Mouse (Mus musculus) intestine, postnatal 0 days (tissue): Measurements from ENCODE around the gene Prm3. TPM values are rescaled to one million over a fixed set of nuclear protein-coding genes. Genes with fewer than 3 reads are reported as not detected.

Source experiments
- ATAC-seq: fragments of 200-750 bp; cut with Nextera tagmentation; 2 replicates; pipeline ENCODE4 v1.8.0; 2017; ENCODE audit warnings: mild to moderate bottlenecking, moderate TSS enrichment, moderate library complexity
- H3K27ac ChIP-seq: fragments of 300-500 bp; sonication (generic); 2 replicates; pipeline ENCODE4 v1.5.1; 2014; ENCODE audit warnings: mild to moderate bottlenecking, low read depth, low read length, moderate library complexity
- H3K27me3 ChIP-seq: fragments of 300-500 bp; sonication (generic); replicated peaks from 2 replicates; pipeline ENCODE4 v1.6.1; 2014; ENCODE audit warnings: low read length, mixed read lengths; ENCODE audit not compliant: control insufficient read depth, insufficient read depth
- H3K36me3 ChIP-seq: fragments of 300-500 bp; sonication (generic); 2 replicates; pipeline ENCODE4 v1.6.1; 2014; ENCODE audit warnings: mild to moderate bottlenecking, moderate library complexity; ENCODE audit not compliant: control insufficient read depth, insufficient read depth
- H3K4me1 ChIP-seq: fragments of 300-500 bp; sonication (generic); replicated peaks from 2 replicates; pipeline ENCODE4 v1.6.1; 2014; ENCODE audit warnings: antibody characterized with exemption, low read length, mixed read lengths; ENCODE audit not compliant: control insufficient read depth, insufficient read depth
- H3K4me2 ChIP-seq: fragments of 300-500 bp; sonication (generic); replicated peaks from 2 replicates; pipeline ENCODE4 v1.6.1; 2014; ENCODE audit warnings: low read depth, mild to moderate bottlenecking, moderate library complexity
- H3K4me3 ChIP-seq: fragments of 300-500 bp; sonication (generic); 2 replicates; pipeline ENCODE4 v1.5.1; 2014; ENCODE audit warnings: low read depth, low read length
- H3K9ac ChIP-seq: fragments of 300-500 bp; sonication (generic); 2 replicates; pipeline ENCODE4 v1.6.1; 2014; ENCODE audit warnings: mild to moderate bottlenecking, low read depth, low read length
- H3K9me3 ChIP-seq: fragments of 300-500 bp; sonication (generic); 2 replicates; pipeline ENCODE4 v1.6.1; 2016; ENCODE audit warnings: mixed run types; ENCODE audit not compliant: control insufficient read depth
- CTCF ChIP-seq: sonication (generic); IDR thresholded peaks from 2 replicates; pipeline ENCODE4 v1.5.1; 2016; ENCODE audit warnings: low read depth, mild to moderate bottlenecking, control low read depth, antibody characterized with exemption, moderate library complexity
- WGBS: fragments of 180-500 bp; shearing (Covaris S2); extraction: QIAGEN DNeasy Blood & Tissue Kit; methylation state at CpG from one replicate; pipeline ENCODE4 v1.1.7; 2014; 5-methylcytosine and 5-hydroxymethylcytosine counted together
- polyA plus RNA-seq: library from polyadenylated mRNA; unstranded; fragments of >200 nt; fragmentation: Nextera tagmentation; extraction: Ambion mirVana; gene quantifications from 2 replicates; pipeline ENCODE4 v1.2.1, GENCODE M21; 2015

Gene Prm3
- polyA plus RNA-seq, 1 experiment from 2014 or later = not detected

DNA sequence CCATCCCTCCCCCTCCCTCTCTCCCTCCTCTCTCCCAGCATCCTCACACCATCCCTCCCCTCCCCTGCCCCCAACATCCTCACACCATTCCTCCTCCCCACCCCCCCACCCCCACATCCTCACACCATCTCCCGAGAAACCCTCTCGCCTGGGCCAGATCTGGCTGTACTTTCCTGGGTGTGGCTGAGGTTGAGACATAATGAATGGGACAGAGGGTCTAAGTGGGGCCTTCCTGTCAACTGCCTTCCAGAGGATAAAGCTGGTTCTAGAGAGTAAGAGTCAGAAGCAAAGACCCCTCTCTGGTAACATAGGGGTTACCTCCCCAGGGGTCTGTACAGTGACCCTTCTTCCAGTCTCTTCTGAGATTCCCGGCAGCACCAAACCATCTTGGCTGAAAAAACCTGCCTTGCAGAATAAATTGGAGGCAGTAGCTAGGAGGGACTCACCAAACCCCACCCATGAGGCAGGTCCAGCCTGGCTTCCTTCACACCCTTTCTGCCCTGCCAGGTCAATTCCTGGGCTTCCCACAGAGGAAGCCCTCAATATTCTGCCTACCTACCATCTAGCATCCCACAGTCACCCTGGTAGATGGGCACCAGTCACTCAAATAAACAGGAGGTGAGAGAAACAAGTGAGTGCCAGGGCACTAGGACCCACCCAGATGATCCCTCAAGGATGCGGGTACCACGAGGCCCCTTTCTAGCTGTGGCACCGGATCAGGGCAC, 27.0 kb downstream of the Prm3 start:
- no peak for ATAC-seq
- H3K4me1 ChIP-seq = no peaks in the 10 kb centered on the region
- TF ChIP-seq CTCF = no peak
- no peak overlapping the region for H3K27ac ChIP-seq
- H3K4me2 ChIP-seq = no peak overlapping the region
- H3K27me3 ChIP-seq = peaks cover 3% of the 10 kb centered on the region; the same call in 1 of the 2 replicates
- no peak overlapping the region for H3K4me3 ChIP-seq
- no peaks in the 10 kb centered on the region for H3K36me3 ChIP-seq
- no peak overlapping the region for H3K9ac ChIP-seq
- no peaks in the 10 kb centered on the region for H3K9me3 ChIP-seq
- WGBS = 52% methylated on average over 6 of the region's 6 CpGs

DNA sequence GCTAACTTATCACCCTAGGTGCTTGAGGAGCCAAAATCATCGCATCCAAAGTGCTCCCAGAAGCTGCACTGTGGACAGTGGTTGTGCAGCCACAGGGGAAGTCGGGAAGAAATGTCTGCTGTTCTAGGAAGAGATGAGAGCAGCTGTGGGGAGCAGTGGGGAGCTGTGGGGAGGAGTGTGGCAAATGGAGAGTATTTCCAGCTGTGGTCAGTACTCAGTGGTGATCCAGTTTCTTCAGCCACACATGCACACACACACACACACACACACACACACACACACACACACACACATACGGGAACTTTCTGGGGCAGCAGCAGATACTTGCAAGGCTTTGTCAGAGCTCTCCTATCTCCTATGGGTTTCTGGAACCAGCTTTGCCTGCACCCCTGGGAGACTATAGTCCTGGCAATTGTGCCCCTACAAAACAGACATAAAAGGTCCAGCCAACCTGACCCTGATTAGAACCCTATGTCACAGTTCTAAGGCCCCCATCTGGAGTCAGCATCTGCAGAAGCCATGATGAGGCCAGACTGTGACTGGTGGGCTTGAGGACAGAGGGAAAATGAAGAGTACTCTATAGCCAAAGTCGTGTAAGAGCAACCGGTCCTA, 28.0 kb downstream of the Prm3 start:
- no peak for ATAC-seq
- no peak overlapping the region for H3K9ac ChIP-seq
- H3K4me3 ChIP-seq = no peak overlapping the region
- peaks cover 3% of the 10 kb centered on the region; the same call in 1 of the 2 replicates for H3K27me3 ChIP-seq
- no peak overlapping the region for H3K27ac ChIP-seq
- no peaks in the 10 kb centered on the region for H3K4me1 ChIP-seq
- WGBS = 58% methylated on average over 5 of the region's 5 CpGs
- TF ChIP-seq CTCF = no peak
- H3K9me3 ChIP-seq = no peaks in the 10 kb centered on the region
- no peaks in the 10 kb centered on the region for H3K36me3 ChIP-seq
- H3K4me2 ChIP-seq = no peak overlapping the region

GRCm38 (mm10) chr16:10761182-10761581, 29.5 kb downstream of the Prm3 start:
- H3K4me1 ChIP-seq = no peaks in the 10 kb centered on the region
- H3K36me3 ChIP-seq = no peaks in the 10 kb centered on the region
- no peak overlapping the region for H3K4me3 ChIP-seq
- H3K4me2 ChIP-seq = no peak overlapping the region
- ATAC-seq = no peak
- no peak overlapping the region for H3K9ac ChIP-seq
- peaks cover 3% of the 10 kb centered on the region; the same call in 1 of the 2 replicates for H3K27me3 ChIP-seq
- WGBS = 71% methylated on average over 8 of the region's 8 CpGs
- H3K27ac ChIP-seq = no peak overlapping the region
- H3K9me3 ChIP-seq = no peaks in the 10 kb centered on the region
- TF ChIP-seq CTCF = no peak

- 91% methylated on average over 5 of the region's 6 CpGs for WGBS
- TF ChIP-seq CTCF = no peak
- H3K27ac ChIP-seq = no peak overlapping the region
These were observed 34.5 kb downstream of the Prm3 start for GRCm38 (mm10) chr16:10756168-10756567.

DNA sequence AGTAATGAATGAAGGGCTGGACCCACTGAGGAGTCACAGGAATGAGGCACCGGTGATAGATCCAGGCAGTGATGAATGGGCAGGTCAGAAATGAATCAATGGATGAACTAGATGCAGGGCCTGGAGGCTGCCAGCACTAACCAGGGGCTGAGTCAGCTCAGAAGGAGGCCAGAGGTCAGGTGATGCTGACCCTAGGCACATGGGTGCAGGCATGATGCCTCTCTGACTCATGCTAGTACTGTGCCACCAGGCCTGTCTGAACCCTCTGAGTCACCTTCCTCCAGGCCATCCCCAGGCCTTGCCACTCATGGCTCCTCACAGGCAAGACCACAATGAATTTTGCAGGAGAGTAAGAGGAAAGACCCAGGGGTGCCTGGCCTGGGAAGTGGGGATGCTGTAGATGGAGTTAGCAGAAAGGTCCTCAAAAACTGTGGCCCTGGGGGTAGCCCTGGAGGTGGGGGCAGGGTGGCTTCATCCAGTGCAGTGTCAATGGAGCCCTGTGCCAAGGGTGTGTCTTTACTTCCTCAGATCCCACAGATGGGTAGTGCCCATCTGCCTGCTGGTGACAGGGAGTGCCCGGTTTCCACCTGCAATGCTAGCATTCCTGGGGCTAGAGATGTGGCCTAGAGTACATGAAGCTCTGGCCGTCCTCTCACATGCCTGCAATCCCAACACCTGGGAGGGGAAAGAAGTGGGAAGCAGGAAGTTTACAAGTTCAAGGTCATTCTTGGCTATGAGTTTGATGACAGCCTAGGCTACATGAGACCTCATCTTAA, 36.0 kb downstream of the Prm3 start:
- no peaks in the 10 kb centered on the region for H3K9me3 ChIP-seq
- no peak overlapping the region for H3K4me2 ChIP-seq
- no peaks in the 10 kb centered on the region; the same call in 1 of the 2 replicates for H3K27me3 ChIP-seq
- no peak overlapping the region for H3K4me3 ChIP-seq
- WGBS = 69% methylated on average over 3 of the region's 3 CpGs
- H3K36me3 ChIP-seq = no peaks in the 10 kb centered on the region
- peak; percentile 71 for ATAC-seq
- H3K27ac ChIP-seq = no peak overlapping the region
- H3K4me1 ChIP-seq = no peaks in the 10 kb centered on the region
- no peak overlapping the region for H3K9ac ChIP-seq
- TF ChIP-seq CTCF = no peak

More at GRCm38 (mm10) chr16:10756168-10756567, 34.5 kb downstream of the Prm3 start:
- no peaks in the 10 kb centered on the region for H3K4me1 ChIP-seq
- no peaks in the 10 kb centered on the region for H3K9me3 ChIP-seq
- no peaks in the 10 kb centered on the region for H3K36me3 ChIP-seq
- no peak overlapping the region for H3K9ac ChIP-seq
- ATAC-seq = no peak
- H3K27me3 ChIP-seq = no peaks in the 10 kb centered on the region; the same call in 1 of the 2 replicates
- no peak overlapping the region for H3K4me2 ChIP-seq
- H3K4me3 ChIP-seq = no peak overlapping the region

DNA sequence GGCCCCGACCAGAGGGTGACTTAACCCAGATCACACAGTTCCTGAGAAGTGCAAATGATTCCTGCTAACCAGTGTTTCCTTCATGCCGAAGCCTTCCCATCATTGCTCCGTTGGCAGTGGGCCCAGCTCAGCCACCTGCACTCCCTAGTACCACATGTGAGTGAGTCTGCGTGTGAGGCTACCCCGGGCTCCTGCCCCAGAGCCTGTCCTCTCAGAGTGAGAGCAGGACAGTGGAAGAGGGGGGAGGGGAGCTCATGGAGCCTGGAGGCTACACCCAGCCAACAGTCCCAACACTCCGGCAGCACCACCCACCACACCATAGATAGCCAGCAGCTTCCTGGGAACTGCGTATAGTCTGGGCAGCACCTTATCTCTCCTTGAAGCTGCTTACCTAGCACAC, 40.9 kb downstream of the Prm3 start:
- WGBS = 24% methylated on average over 7 of the region's 7 CpGs
- H3K4me1 ChIP-seq = 0 out of 2 replicates have a peak, but pooled peaks cover 4% of the 10 kb centered on the region
- no peaks in the 10 kb centered on the region for H3K9me3 ChIP-seq
- H3K27me3 ChIP-seq = no peaks in the 10 kb centered on the region
- ATAC-seq = 0 out of 2 replicates have a peak, but pooled peaks have one; percentile 11
- no peak overlapping the region for H3K27ac ChIP-seq
- no peaks in the 10 kb centered on the region for H3K36me3 ChIP-seq
- TF ChIP-seq CTCF = no peak
- no peak overlapping the region for H3K4me2 ChIP-seq
- no peak overlapping the region for H3K9ac ChIP-seq
- no peak overlapping the region for H3K4me3 ChIP-seq
